10 mouse cellular contexts compared by ENCODE assay signal in genomic region chr10:120587179-120587578, GRCm38 (mm10).
DNase-seq lines count a peak whose midpoint lies in the region; TF ChIP-seq lines count a peak whose summit lies in the region.
"Had no signal": no experiment of that assay in that cellular context is flagged by ENCODE, and none has a peak within 500 bp of the region (broad histone marks: within the 10 kb centered on the region; RNA-seq: fewer than 3 reads in every experiment).

No protein-coding gene starts in this region.

- H3K27ac ChIP-seq in gastrocnemius, adult 2 months = no peak overlapping the region
- peak overlapping the region; percentile 84; the same call in 1 of the 2 replicates for H3K27ac ChIP-seq in limb, embryonic 10.5 days
- H3K27ac ChIP-seq: heart, embryonic 13.5 days had no signal

- H3K27me3 ChIP-seq in limb, embryonic 10.5 days (ENCODE audit: low read depth, poor library complexity, severe bottlenecking) = no peaks in the 10 kb centered on the region
- H3K27me3 ChIP-seq: heart, embryonic 13.5 days had no signal

- WGBS in limb, embryonic 10.5 days = 87% methylated on average over 3 of the region's 3 CpGs

- TF ChIP-seq CTCF in gastrocnemius, adult 2 months (IDR thresholded peaks at IDR 0.05) = peak; percentile 74

- H3K4me1 ChIP-seq in limb, embryonic 10.5 days = peaks cover 34% of the 10 kb centered on the region

- DNase-seq in gastrocnemius, adult 2 months = peak; percentile 48
- DNase-seq in gastrocnemius, postnatal 10 days = no peak
- peak; percentile 41 for DNase-seq in urinary bladder, postnatal 14 days (ENCODE audit: low spot score)
- no peak for DNase-seq in urinary bladder, postnatal 10 days (ENCODE audit: low spot score)
- DNase-seq in cerebellum, postnatal 25 days = peak; percentile 17 to 58
- no peak for DNase-seq in limb, embryonic 10.5 days (ENCODE audit: low spot score)
- DNase-seq in spleen, postnatal 36 days (ENCODE audit: low spot score in 2 of 2) = peak; percentile 11 to 36
- no peak for DNase-seq in gastrocnemius, postnatal 25 days

- intact Hi-C loops in gastrocnemius, adult 2 months (cut with DNase I) = loop anchor here (2.0 kb wide), 1 partner anchor 80 kb away; no protein-coding TSS in a partner anchor

- no peaks in the 10 kb centered on the region for H3K9me3 ChIP-seq in limb, embryonic 10.5 days (replicated peaks)
- H3K9me3 ChIP-seq: heart, embryonic 13.5 days had no signal

- H3K36me3 ChIP-seq in limb, embryonic 10.5 days = no peaks in the 10 kb centered on the region
- H3K36me3 ChIP-seq: G1E; heart, embryonic 13.5 days had no signal

- no peak overlapping the region for H3K4me3 ChIP-seq in gastrocnemius, adult 2 months
- no peak overlapping the region for H3K4me3 ChIP-seq in limb, embryonic 10.5 days
- H3K4me3 ChIP-seq: heart, embryonic 13.5 days had no signal

Comparison
In these comparisons a context has a peak if more than half of its experiments do, and no peak if none do; other contexts are left out.
1. DNase-seq: peak in gastrocnemius, adult 2 months (single experiment), urinary bladder, postnatal 14 days (single experiment), cerebellum, postnatal 25 days (2 of 2) and spleen, postnatal 36 days (2 of 2); none in gastrocnemius, postnatal 10 days (single experiment), urinary bladder, postnatal 10 days (single experiment), limb, embryonic 10.5 days (single experiment) and gastrocnemius, postnatal 25 days (single experiment).